Mouse (Mus musculus) kidney, embryonic 16.5 days (tissue): Measurements from ENCODE around the gene Gm12185. TPM values are rescaled to one million over a fixed set of nuclear protein-coding genes. Genes with fewer than 3 reads are reported as not detected.
"Not testable (repeated sequence)": the region's sequence is repeated elsewhere in the genome, so short reads cannot be mapped to it uniquely, and the experiment has no call there.

Source experiments
- ATAC-seq: fragments of 200-750 bp; cut with Nextera tagmentation; 2 replicates; pipeline ENCODE4 v1.8.0; 2017; ENCODE audit warnings: moderate TSS enrichment; ENCODE audit not compliant: low FRiP score, low TSS enrichment
- H3K27ac ChIP-seq: fragments of 300-500 bp; sonication (generic); 2 replicates; pipeline ENCODE4 v1.5.1; 2014; ENCODE audit warnings: low read length
- H3K27me3 ChIP-seq: fragments of 300-500 bp; sonication (generic); 2 replicates; pipeline ENCODE4 v1.6.1; 2014; ENCODE audit warnings: low read length, control low read depth, mixed read lengths; ENCODE audit not compliant: insufficient read depth
- H3K36me3 ChIP-seq: fragments of 300-500 bp; sonication (generic); 2 replicates; pipeline ENCODE4 v1.6.1; 2014; ENCODE audit warnings: low read length, control low read depth, mixed read lengths; ENCODE audit not compliant: insufficient read depth
- H3K4me1 ChIP-seq: fragments of 300-500 bp; sonication (generic); 2 replicates; pipeline ENCODE4 v1.6.1; 2014; ENCODE audit warnings: low read length, control low read depth, mixed read lengths; ENCODE audit not compliant: insufficient read depth
- H3K4me2 ChIP-seq: fragments of 300-500 bp; sonication (generic); replicated peaks from 2 replicates; pipeline ENCODE4 v1.6.1; 2014; ENCODE audit warnings: low read depth, low read length
- H3K4me3 ChIP-seq: fragments of 300-500 bp; sonication (generic); 2 replicates; pipeline ENCODE4 v1.5.1; 2014; ENCODE audit warnings: mild to moderate bottlenecking, low read length
- H3K9ac ChIP-seq: fragments of 300-500 bp; sonication (generic); replicated peaks from 2 replicates; pipeline ENCODE4 v1.6.1; 2014; ENCODE audit warnings: low read length
- H3K9me3 ChIP-seq: fragments of 300-500 bp; sonication (generic); 2 replicates; pipeline ENCODE4 v1.6.1; 2016; ENCODE audit warnings: low read length, control low read depth
- WGBS: fragments of 180-500 bp; shearing (Covaris S2); extraction: QIAGEN DNeasy Blood & Tissue Kit; methylation state at CpG from one replicate; pipeline ENCODE4 v1.1.7; 2014; 5-methylcytosine and 5-hydroxymethylcytosine counted together
- polyA plus RNA-seq: library from polyadenylated mRNA; unstranded; fragments of >200 nt; fragmentation: Nextera tagmentation; extraction: Ambion mirVana; gene quantifications from 2 replicates; pipeline ENCODE4 v1.2.1, GENCODE M21; 2015

The Gm12185 gene
- polyA plus RNA-seq, 1 experiment from 2014 or later, result not detected

DNA sequence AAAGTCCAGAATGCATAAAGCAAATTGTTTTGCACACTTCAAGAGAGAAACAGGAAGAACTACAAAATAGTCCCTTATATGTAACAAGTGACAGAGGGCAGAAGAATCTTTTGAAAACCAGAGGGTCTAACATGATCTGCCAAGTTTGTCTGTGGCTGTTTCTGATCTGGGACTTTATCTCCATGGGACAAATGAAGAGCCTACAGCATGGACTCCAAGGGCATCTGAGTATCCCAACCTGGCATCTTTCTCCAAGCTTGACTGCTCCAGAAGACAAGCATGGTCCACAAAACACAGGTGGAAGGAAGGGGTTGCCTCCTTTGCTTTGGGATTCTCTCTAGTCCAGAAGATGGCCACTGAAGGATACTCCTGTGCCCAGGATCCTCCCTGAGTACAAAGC, 65.6 kb downstream of the Gm12185 start:
- not testable (repeated sequence) for H3K4me3 ChIP-seq, ATAC-seq, H3K9me3 ChIP-seq, H3K4me1 ChIP-seq, H3K36me3 ChIP-seq, H3K27ac ChIP-seq, H3K27me3 ChIP-seq, H3K9ac ChIP-seq, H3K4me2 ChIP-seq

DNA sequence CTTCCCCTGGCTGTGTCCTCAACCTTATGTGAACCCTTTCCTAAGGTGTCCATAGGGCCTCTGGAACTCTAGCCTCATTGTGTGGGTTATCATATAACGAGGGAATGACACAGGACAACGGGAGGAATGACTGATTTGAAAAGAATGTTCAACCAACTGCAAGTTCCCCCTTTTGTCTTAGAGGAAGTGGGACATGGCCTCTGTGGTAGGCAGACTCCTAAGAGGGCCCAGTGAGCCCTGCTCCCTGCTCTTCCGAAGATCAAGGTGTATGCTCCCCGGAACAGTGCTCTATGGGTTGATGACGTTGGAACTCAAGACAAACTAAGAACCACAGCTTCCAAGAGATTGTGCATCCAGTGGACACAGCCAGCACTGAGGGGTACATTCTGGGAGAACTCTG, 68.2 kb downstream of the Gm12185 start:
- H3K27ac ChIP-seq, H3K4me1 ChIP-seq, H3K27me3 ChIP-seq, H3K9me3 ChIP-seq, H3K36me3 ChIP-seq, ATAC-seq, H3K4me2 ChIP-seq, H3K4me3 ChIP-seq, H3K9ac ChIP-seq: not testable (repeated sequence)
- 85% methylated on average over 4 of the region's 5 CpGs for WGBS

DNA sequence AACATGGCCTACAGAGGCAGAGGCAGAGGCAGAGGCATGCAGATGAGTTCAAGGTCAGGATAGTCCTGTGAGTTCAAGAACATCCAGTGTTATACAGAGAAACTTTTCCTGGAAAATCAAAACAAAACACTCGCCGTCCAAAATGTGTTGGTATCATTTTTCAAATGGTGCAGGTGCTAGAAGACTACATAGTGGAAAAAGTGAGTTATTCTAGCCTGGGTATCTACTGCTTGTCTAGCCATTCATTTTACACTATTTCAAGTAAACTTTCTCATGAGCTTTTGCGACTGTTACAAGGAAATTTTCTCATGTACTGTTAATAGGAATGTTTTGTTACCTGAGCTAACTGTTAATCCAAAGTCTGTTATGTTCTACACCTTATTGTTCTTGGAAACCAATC, 73.6 kb downstream of the Gm12185 start:
- ATAC-seq, result no peak
- no peaks in the 10 kb centered on the region for H3K36me3 ChIP-seq
- WGBS, result 75% methylated on average over 3 of the region's 3 CpGs

DNA sequence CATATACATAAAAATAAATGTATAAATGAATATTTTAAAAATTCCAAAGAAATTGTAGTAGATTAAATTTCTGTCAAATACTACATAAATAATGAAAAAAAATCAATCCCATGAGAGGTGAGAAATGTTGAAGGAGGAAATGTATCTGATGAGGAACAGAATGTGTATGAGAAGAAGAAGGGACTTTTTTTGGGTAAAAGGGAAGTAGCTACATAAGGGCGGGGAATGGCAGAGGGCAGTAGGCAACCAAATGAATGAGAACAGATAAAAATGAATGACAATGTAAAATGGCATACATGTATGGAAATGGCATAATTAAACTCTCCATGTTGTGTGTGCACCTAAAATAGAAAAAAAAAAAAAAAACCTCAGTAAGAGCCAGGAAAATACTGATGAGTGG, 78.4 kb downstream of the Gm12185 start:
- no peak for ATAC-seq
- no peak overlapping the region for H3K9ac ChIP-seq
- H3K36me3 ChIP-seq, result no peaks in the 10 kb centered on the region
- WGBS, result 87% methylated on average over 1 of the region's 1 CpGs
- H3K4me1 ChIP-seq, result no peaks in the 10 kb centered on the region
- H3K4me3 ChIP-seq, result no peak overlapping the region
- H3K4me2 ChIP-seq, result no peak overlapping the region
- H3K9me3 ChIP-seq, result no peaks in the 10 kb centered on the region
- H3K27ac ChIP-seq, result no peak overlapping the region
- H3K27me3 ChIP-seq, result no peaks in the 10 kb centered on the region

More for the DNA sequence above, 73.6 kb downstream of the Gm12185 start:
- Histone ChIP-seq H3K27ac (no peak overlapping the region), H3K9me3 (no peaks in the 10 kb centered on the region), H3K4me2 (no peak overlapping the region), H3K27me3 (no peaks in the 10 kb centered on the region), H3K4me1 (no peaks in the 10 kb centered on the region), H3K9ac (no peak overlapping the region), H3K4me3 (no peak overlapping the region)

DNA sequence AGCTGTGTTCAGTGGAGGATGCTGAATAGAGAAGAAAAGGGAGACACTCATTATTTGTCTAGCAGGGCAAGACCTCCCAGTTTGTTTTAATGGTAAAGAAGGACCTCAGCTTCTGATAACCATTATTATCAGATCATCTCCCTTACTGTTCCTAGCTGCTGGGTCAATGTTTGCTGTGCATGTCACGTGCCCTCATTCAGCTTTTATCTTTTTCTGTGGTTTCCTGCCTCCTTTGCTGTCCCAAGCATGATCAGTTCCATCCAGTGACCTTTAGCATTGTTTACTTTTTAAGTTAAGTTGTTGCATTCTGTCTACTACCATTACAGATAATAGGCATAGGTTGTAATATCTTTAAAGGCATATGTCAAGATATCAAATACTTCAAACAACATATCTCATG, 83.6 kb downstream of the Gm12185 start:
- WGBS, result 77% methylated on average over 1 of the region's 1 CpGs
- Histone ChIP-seq H3K27me3 (no peaks in the 10 kb centered on the region), H3K4me3 (no peak overlapping the region), H3K4me1 (no peaks in the 10 kb centered on the region), H3K27ac (no peak overlapping the region), H3K4me2 (no peak overlapping the region), H3K36me3 (no peaks in the 10 kb centered on the region), H3K9ac (no peak overlapping the region), H3K9me3 (no peaks in the 10 kb centered on the region)
- no peak for ATAC-seq

DNA sequence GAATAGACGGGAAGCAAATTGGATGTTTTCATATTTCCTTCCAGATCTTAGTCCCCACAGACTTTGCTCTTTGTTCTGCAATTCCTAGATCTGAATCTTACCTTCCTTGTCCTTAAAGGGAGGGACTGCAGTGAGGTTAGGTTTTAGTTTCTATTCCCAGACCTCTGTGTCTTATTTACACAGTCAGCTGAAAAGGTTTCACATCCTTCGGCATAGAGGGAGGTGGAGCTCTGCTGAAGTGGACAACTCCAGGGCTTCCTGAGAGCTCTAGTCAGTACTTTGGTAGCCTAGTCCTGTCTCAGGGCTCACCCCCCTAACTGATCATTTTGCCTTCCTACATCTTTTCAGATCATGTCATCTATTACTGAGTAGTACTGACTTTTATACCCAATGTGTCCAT, 90.0 kb downstream of the Gm12185 start, which contains the start of gene Gm5431:
Gene Gm5431 (minus strand): TSS at position 194 of the 400 bp plus-strand sequence.
- no peaks in the 10 kb centered on the region for H3K9me3 ChIP-seq
- H3K9ac ChIP-seq, result no peak within 1 kb of the TSS

DNA sequence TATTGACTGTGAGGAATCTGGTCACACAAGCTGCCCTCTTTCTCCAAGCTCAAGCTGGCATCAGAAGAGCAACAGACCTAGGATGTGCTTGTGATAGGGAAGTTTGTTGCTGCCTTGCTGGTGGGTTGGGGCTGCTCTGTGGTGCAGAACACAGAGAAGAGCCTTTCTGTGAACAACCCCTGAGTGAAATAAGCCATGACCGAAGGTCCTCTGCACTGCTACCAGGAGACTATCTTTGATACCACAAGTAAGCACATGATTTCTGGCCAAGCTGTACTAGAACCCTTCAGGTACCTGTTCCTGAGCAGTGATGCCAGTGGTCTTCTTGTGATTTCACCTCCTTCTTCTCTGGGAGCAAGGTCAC, 90.5 kb downstream of the Gm12185 start:
- not testable (repeated sequence) for H3K27ac ChIP-seq, H3K9me3 ChIP-seq, H3K4me3 ChIP-seq, ATAC-seq, H3K4me1 ChIP-seq, H3K9ac ChIP-seq, H3K27me3 ChIP-seq, H3K4me2 ChIP-seq, H3K36me3 ChIP-seq
- WGBS, result 88% methylated on average over 1 of the region's 1 CpGs

More for the DNA sequence above, 90.0 kb downstream of the Gm12185 start, which contains the start of gene Gm5431:
- no peaks in the 10 kb centered on the region for H3K27me3 ChIP-seq
- H3K27ac ChIP-seq, result no peak within 1 kb of the TSS
- no peak for ATAC-seq
- no peak within 1 kb of the TSS for H3K4me2 ChIP-seq
- H3K4me1 ChIP-seq, result no peaks in the 10 kb centered on the region
- WGBS, result 62% methylated on average over 2 of the region's 2 CpGs
- H3K36me3 ChIP-seq, result no peaks in the 10 kb centered on the region
- no peak within 1 kb of the TSS for H3K4me3 ChIP-seq

DNA sequence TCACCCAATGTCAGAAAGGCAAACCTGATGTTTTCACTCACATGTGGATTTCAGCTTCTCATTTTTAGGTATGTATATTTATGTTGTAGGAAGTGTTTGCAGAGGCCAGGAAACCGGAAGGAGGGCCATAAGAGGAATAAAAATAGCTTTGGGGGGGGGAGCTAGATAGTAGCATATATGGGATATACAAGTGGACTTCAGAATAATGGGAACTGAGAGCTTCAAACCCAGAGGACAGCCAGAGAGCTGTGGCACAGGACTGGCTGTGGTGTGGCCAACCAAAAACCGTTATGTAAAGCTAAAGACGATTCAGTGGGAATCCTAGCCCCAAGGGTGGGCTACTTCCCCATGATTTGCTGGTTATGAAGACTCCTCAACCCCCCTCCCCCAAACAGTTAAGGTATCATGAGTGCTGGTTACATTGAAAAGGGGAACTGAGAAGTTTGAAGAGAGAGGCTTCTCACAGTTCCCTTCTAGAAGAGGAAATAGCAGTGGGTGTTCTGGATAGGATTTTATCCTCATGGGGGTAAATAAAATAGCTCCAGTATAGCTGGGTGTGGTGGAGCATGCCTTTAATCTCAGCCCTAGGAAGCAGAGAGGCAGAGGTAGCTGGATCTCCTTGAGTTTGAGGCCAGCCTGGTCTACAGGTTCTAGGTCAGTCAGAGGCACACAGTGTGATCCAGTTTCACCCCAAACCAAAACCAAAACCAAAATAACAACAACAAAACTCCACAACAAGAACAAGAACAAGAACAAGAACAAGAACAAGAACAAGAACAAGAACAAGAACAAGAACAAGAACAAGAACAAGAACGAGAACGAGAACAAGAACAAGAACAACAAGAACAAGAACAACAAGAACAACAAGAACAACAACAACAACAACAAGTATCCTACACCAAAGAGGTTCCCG, 91.1 kb downstream of the Gm12185 start:
- 80% methylated on average over 6 of the region's 6 CpGs for WGBS
- not testable (repeated sequence) for H3K27me3 ChIP-seq, H3K9me3 ChIP-seq, H3K4me2 ChIP-seq, H3K9ac ChIP-seq, H3K27ac ChIP-seq, H3K36me3 ChIP-seq, H3K4me3 ChIP-seq, ATAC-seq, H3K4me1 ChIP-seq

DNA sequence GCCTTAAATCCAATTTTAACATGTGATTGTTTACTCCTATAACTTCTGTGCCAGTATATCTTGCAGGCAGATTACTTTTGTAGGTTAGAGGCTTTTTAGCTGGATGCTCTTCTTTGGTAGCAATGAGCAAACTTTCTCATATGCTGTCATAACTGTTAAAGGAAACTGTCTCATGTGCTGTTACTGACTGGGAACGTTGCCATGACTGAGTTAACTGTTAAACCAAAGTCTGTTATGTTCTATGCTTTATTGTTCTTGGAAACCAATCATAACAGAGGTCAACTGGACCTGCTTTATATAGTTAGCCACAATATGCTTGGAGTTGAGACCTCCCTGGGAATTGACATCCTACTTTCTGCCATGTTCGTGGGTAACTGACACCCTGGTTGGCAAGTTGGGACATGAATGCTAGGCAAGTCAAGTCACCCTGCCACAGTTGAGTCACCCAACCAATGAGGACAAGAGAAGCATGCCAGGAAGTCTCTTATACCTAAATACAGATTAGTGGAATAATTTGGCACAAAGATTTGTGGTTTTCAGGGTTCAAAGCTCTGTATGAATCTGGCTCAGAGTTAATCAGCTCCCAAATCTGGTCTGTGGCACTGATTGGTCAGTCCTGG, 93.1 kb downstream of the Gm12185 start:
- Histone ChIP-seq H3K36me3 (no peaks in the 10 kb centered on the region), H3K4me2 (no peak overlapping the region), H3K4me3 (no peak overlapping the region), H3K9me3 (no peaks in the 10 kb centered on the region), H3K27ac (no peak overlapping the region), H3K9ac (no peak overlapping the region), H3K4me1 (no peaks in the 10 kb centered on the region), H3K27me3 (no peaks in the 10 kb centered on the region)
- WGBS, result 69% methylated on average over 2 of the region's 2 CpGs
- no peak for ATAC-seq

DNA sequence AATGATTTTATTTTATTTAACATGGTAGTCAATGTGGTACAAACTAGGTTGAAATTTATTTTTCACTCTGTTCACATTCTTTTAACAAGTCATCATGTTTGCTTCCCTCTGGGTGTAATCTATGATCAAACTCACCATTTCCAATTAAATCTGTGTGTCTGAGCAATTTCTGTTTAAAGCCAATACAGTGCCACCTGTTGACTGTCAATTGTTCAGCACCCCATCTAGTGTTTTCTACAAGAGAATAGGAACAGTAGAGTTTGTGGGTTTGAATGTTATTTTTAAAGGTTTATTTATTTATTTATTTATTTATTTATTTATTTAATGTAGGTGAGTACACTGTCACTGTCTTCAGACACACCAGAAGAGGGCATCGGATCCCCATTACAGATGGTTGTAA, 115.3 kb downstream of the Gm12185 start:
- H3K9me3 ChIP-seq, result no peaks in the 10 kb centered on the region
- WGBS, result 88% methylated on average over 1 of the region's 1 CpGs
- H3K4me2 ChIP-seq, result no peak overlapping the region
- no peaks in the 10 kb centered on the region for H3K36me3 ChIP-seq
- peaks cover 17% of the 10 kb centered on the region for H3K4me1 ChIP-seq
- no peak overlapping the region for H3K4me3 ChIP-seq
- H3K9ac ChIP-seq, result no peak overlapping the region
- no peak overlapping the region for H3K27ac ChIP-seq
- no peak for ATAC-seq
- H3K27me3 ChIP-seq, result no peaks in the 10 kb centered on the region
